Mouse (Mus musculus): ENCODE measurements around the gene Kif3a. TPM values are rescaled to one million over a fixed set of nuclear protein-coding genes. Genes with fewer than 3 reads are reported as not detected.

Kif3a gene
- polyA plus RNA-seq (2015; fragmentation: Nextera tagmentation; extraction: Ambion mirVana): 21.0 and 24.0 TPM in 2 replicates

GRCm38 (mm10) chr11:53567224-53568014, at the start of gene Kif3a:
Gene Kif3a, plus strand, starts transcription at chr11:53567379.

GRCm38 (mm10) chr11:53519207-53520121, 47.7 kb upstream of the Kif3a start, which contains the start of gene Sept8:
Gene Sept8, plus strand, starts transcription at chr11:53519257.

GRCm38 (mm10) chr11:53618619-53619198, 51.5 kb downstream of the Kif3a start, which contains the start of gene Il4:
Gene Il4, minus strand, starts transcription at chr11:53618669.

GRCm38 (mm10) chr11:53634556-53634955, 67.4 kb downstream of the Kif3a start, which contains the start of gene Il13:
Gene Il13, minus strand, starts transcription at chr11:53634702.

Other genes with a start within 250 kb of the Kif3a start
- gene Zcchc10, start 242.7 kb upstream of the Kif3a start, polyA plus RNA-seq (2015; fragmentation: Nextera tagmentation; extraction: Ambion mirVana): 17.5 and 18.7 TPM in 2 replicates
- 27.6 and 34.9 TPM in 2 replicates for gene Aff4, start 216.5 kb upstream of the Kif3a start, polyA plus RNA-seq (2015; fragmentation: Nextera tagmentation; extraction: Ambion mirVana)
- gene Leap2, start 144.2 kb upstream of the Kif3a start, polyA plus RNA-seq (2015; fragmentation: Nextera tagmentation; extraction: Ambion mirVana): not detected in 2 replicates
- gene Uqcrq, start 136.5 kb upstream of the Kif3a start, polyA plus RNA-seq (2015; fragmentation: Nextera tagmentation; extraction: Ambion mirVana): 1,385 and 1,448 TPM in 2 replicates
- 1.3 and 1.7 TPM in 2 replicates for gene Gdf9, start 136.4 kb upstream of the Kif3a start, polyA plus RNA-seq (2015; fragmentation: Nextera tagmentation; extraction: Ambion mirVana)
- not detected in 2 replicates for gene Gm10447, start 110.3 kb upstream of the Kif3a start, polyA plus RNA-seq (2015; fragmentation: Nextera tagmentation; extraction: Ambion mirVana)
- 0.14 and 0.26 TPM in 2 replicates for gene Shroom1, start 110.2 kb upstream of the Kif3a start, polyA plus RNA-seq (2015; fragmentation: Nextera tagmentation; extraction: Ambion mirVana)
- gene Gm9837, start 96.9 kb upstream of the Kif3a start, polyA plus RNA-seq (2015; fragmentation: Nextera tagmentation; extraction: Ambion mirVana): not detected in 2 replicates
- not detected in 2 replicates for gene Gm9945, start 87.2 kb upstream of the Kif3a start, polyA plus RNA-seq (2015; fragmentation: Nextera tagmentation; extraction: Ambion mirVana)
- gene Sowaha, start 87.1 kb upstream of the Kif3a start, polyA plus RNA-seq (2015; fragmentation: Nextera tagmentation; extraction: Ambion mirVana): 0.05 and 0.11 TPM in 2 replicates
- 16.7 and 17.3 TPM in 2 replicates for gene Sept8, start 48.1 kb upstream of the Kif3a start, polyA plus RNA-seq (2015; fragmentation: Nextera tagmentation; extraction: Ambion mirVana)
- gene Il4, start 51.3 kb downstream of the Kif3a start, polyA plus RNA-seq (2015; fragmentation: Nextera tagmentation; extraction: Ambion mirVana): 0.72 and 0.79 TPM in 2 replicates
- gene Il13, start 67.3 kb downstream of the Kif3a start, polyA plus RNA-seq (2015; fragmentation: Nextera tagmentation; extraction: Ambion mirVana): not detected in 2 replicates
- 9.9 and 11.0 TPM in 2 replicates for gene Rad50, start 139.9 kb downstream of the Kif3a start, polyA plus RNA-seq (2015; fragmentation: Nextera tagmentation; extraction: Ambion mirVana)
- gene Il5, start 153.4 kb downstream of the Kif3a start, polyA plus RNA-seq (2015; fragmentation: Nextera tagmentation; extraction: Ambion mirVana): not detected in 2 replicates
- 9.5 and 12.4 TPM in 2 replicates for gene Irf1, start 202.6 kb downstream of the Kif3a start, polyA plus RNA-seq (2015; fragmentation: Nextera tagmentation; extraction: Ambion mirVana)
- gene Gm17334, start 205.8 kb downstream of the Kif3a start, polyA plus RNA-seq (2015; fragmentation: Nextera tagmentation; extraction: Ambion mirVana): 0.19 and 0.22 TPM in 2 replicates